9 mouse cellular contexts compared by ENCODE assay signal in the genomic region with DNA sequence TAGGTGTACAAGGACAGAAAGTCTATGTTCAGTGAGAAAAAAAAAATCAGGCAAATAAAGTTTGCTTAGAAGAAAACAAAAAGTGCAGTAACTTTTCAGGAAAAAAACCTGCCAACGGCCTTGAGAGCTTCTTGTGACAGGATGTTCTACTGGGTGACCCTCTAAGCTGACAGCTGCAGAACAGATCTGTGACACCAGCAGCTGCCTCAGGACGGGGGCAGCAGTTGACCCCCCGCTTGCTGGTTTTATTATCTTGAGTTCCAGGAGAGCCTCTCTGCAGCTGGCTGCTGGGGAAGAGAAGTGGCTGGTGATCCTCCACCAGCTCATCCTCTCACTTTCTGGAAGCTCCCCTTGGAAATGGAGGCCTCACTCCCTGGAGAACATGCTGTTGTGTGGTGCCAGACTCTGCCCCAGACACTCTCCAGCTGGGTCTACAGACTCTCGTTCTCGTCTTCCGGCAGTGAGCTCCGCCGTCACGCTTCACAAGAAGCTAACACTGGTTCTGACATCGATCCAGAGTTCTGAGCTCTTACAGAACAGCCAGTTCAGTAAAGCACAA. TPM values are rescaled to one million over a fixed set of nuclear protein-coding genes. Genes with fewer than 3 reads are reported as not detected.
DNase-seq lines count a peak whose midpoint lies in the region; ATAC-seq and TF ChIP-seq lines count a peak whose summit lies in the region.
"Had no signal": no experiment of that assay in that cellular context is flagged by ENCODE, and none has a peak within 500 bp of the region (broad histone marks: within the 10 kb centered on the region; RNA-seq: fewer than 3 reads in every experiment).

No protein-coding gene starts in this region.

- H3K4me3 ChIP-seq in testis, adult 2 months (ENCODE audit: control insufficient read depth, low read depth, low read length): no peak overlapping the region
- H3K4me3 ChIP-seq in limb, embryonic 15.5 days: no peak overlapping the region
- no peak overlapping the region for H3K4me3 ChIP-seq in midbrain, postnatal 0 days (ENCODE audit: low read depth, low read length)

- no peak overlapping the region for H3K4me2 ChIP-seq in limb, embryonic 15.5 days
- no peak overlapping the region for H3K4me2 ChIP-seq in midbrain, postnatal 0 days (ENCODE audit: low read depth, low read length, poor library complexity, severe bottlenecking)

- no peak for TF ChIP-seq CTCF in testis, adult 2 months (IDR thresholded peaks at IDR 0.05; ENCODE audit: control insufficient read depth, insufficient read depth, insufficient replicate concordance, low read depth, low read length)
- TF ChIP-seq CTCF in midbrain, postnatal 0 days (IDR thresholded peaks at IDR 0.05): no peak

- H3K9me3 ChIP-seq in limb, embryonic 15.5 days: no peaks in the 10 kb centered on the region
- no peaks in the 10 kb centered on the region for H3K9me3 ChIP-seq in midbrain, postnatal 0 days (ENCODE audit: low read length)

- H3K9ac ChIP-seq in limb, embryonic 15.5 days: no peak overlapping the region
- H3K9ac ChIP-seq in midbrain, postnatal 0 days (replicated peaks; ENCODE audit: low read length, poor library complexity, severe bottlenecking): no peak overlapping the region

- DNase-seq in embryo, embryonic 11 days: peak; percentile 21
- no peak for DNase-seq in embryo, embryonic 10 days (ENCODE audit: low spot score)
- no peak for DNase-seq in testis, postnatal 10 days (ENCODE audit: low spot score)
- no peak for DNase-seq in midbrain, postnatal 0 days (ENCODE audit: low spot score)
- DNase-seq in layer of hippocampus, postnatal 10 days (ENCODE audit: low spot score in 2 of 2): no peak
- DNase-seq: left cerebral cortex, postnatal 4 days had no signal

- no peak for TF ChIP-seq POLR2A in testis, adult 2 months (IDR thresholded peaks at IDR 0.05; ENCODE audit: control insufficient read depth, low read depth, low read length)

- no peak for ATAC-seq in limb, embryonic 15.5 days (ENCODE audit: insufficient number of reproducible peaks, low FRiP score, low TSS enrichment, low read depth)
- no peak for ATAC-seq in midbrain, postnatal 0 days (ENCODE audit: low FRiP score)
- no peak for ATAC-seq in megakaryocyte progenitor cell, adult 5-6 weeks (replicated peaks; ENCODE audit: poor library complexity)

- 39% methylated on average over 10 of the region's 10 CpGs for WGBS in limb, embryonic 15.5 days
- 56% methylated on average over 10 of the region's 10 CpGs for WGBS in midbrain, postnatal 0 days

- H3K27me3 ChIP-seq in testis, adult 2 months (ENCODE audit: control insufficient read depth, insufficient read depth, low read length): no peaks in the 10 kb centered on the region
- H3K27me3 ChIP-seq in limb, embryonic 15.5 days: no peaks in the 10 kb centered on the region
- H3K27me3 ChIP-seq in midbrain, postnatal 0 days (ENCODE audit: insufficient read depth, low read length): no peaks in the 10 kb centered on the region; the same call in 1 of the 2 replicates

- no peaks in the 10 kb centered on the region for H3K36me3 ChIP-seq in testis, adult 2 months (ENCODE audit: control insufficient read depth, insufficient read depth, low read length)
- H3K36me3 ChIP-seq in limb, embryonic 15.5 days: no peaks in the 10 kb centered on the region
- H3K36me3 ChIP-seq in midbrain, postnatal 0 days (ENCODE audit: insufficient read depth, low read length): no peaks in the 10 kb centered on the region

- H3K27ac ChIP-seq in testis, adult 2 months (ENCODE audit: control insufficient read depth, insufficient read depth, low read depth, low read length): peak overlapping the region; percentile 67
- H3K27ac ChIP-seq in limb, embryonic 15.5 days: peak overlapping the region; percentile 63
- no peak overlapping the region for H3K27ac ChIP-seq in midbrain, postnatal 0 days (ENCODE audit: low read depth, low read length)

- peaks cover 2% of the 10 kb centered on the region; the same call in 1 of the 2 replicates for H3K4me1 ChIP-seq in testis, adult 2 months (ENCODE audit: control insufficient read depth, insufficient read depth, low read length)
- peaks cover 5% of the 10 kb centered on the region for H3K4me1 ChIP-seq in limb, embryonic 15.5 days
- H3K4me1 ChIP-seq in midbrain, postnatal 0 days (ENCODE audit: insufficient read depth, low read length): no peaks in the 10 kb centered on the region

RNA-seq across cellular contexts. Expression of a gene that starts 33.3 kb away (rescaled TPM):
- polyA plus RNA-seq in testis, adult 2 months (2012; rRNA removed): 1.2 and 1.4 TPM in 2 replicates
- 42.2 and 46.3 TPM in 2 replicates for polyA plus RNA-seq in limb, embryonic 15.5 days (2015; fragmentation: Nextera tagmentation; extraction: Ambion mirVana)
- total RNA-seq in midbrain, postnatal 0 days (2014; rRNA removed): 17.7 and 24.1 TPM in 2 replicates
- 29.8 and 32.8 TPM in 2 replicates for polyA plus RNA-seq in midbrain, postnatal 0 days (2015; fragmentation: Nextera tagmentation; extraction: Ambion mirVana)
- total RNA-seq in layer of hippocampus, postnatal 10 days (2021): 10 to 100 TPM; 18.7 to 19.0 TPM
- total RNA-seq in megakaryocyte progenitor cell, adult 5-6 weeks (2015): 88.0 and 100 TPM in 2 replicates
- 66.3 and 75.4 TPM in 2 replicates for total RNA-seq in megakaryocyte progenitor cell, adult 5-6 weeks (2017)

RNA-seq across cellular contexts. Expression of a gene that starts 33.8 kb away (rescaled TPM):
- polyA plus RNA-seq in testis, adult 2 months (2012; rRNA removed): 0.30 and 0.44 TPM in 2 replicates
- polyA plus RNA-seq in limb, embryonic 15.5 days (2015; fragmentation: Nextera tagmentation; extraction: Ambion mirVana): 0.88 and 1.2 TPM in 2 replicates
- total RNA-seq in midbrain, postnatal 0 days (2014; rRNA removed): 35.0 TPM in 2 replicates
- 19.3 and 19.7 TPM in 2 replicates for polyA plus RNA-seq in midbrain, postnatal 0 days (2015; fragmentation: Nextera tagmentation; extraction: Ambion mirVana)
- 1 to 10 TPM; 8.1 to 9.8 TPM for total RNA-seq in layer of hippocampus, postnatal 10 days (2021)
- total RNA-seq in megakaryocyte progenitor cell, adult 5-6 weeks (2015): 0.56 and 3.5 TPM in 2 replicates
- total RNA-seq in megakaryocyte progenitor cell, adult 5-6 weeks (2017): 2.6 and 2.8 TPM in 2 replicates
